Mouse (Mus musculus): ENCODE data around the gene Nufip1.
"Not testable (repeated sequence)": the region's sequence is repeated elsewhere in the genome, so short reads cannot be mapped to it uniquely, and the experiment has no call there.

The Nufip1 gene

DNA sequence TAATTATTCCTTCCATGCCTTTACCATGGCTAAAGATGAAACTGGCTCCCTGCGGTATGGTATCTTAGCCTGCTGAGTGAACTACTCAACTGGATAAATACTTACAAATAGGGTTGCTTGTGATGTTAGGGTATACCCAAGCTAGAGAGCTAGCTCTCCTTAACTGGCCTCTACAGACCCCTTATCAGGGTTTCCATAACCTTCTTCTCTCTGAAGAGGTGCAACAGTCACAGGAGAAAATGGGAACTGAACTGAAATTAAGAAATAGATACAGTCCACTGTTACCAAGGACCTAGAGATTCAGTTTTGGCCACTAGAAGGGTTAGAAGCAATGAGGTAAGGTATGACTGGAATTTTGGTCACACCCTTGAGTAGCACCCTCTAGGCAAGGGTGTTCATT lies 34.6 kb downstream of the Nufip1 start:
- no peak for DNase-seq (ENCODE audit: low read depth)

DNA sequence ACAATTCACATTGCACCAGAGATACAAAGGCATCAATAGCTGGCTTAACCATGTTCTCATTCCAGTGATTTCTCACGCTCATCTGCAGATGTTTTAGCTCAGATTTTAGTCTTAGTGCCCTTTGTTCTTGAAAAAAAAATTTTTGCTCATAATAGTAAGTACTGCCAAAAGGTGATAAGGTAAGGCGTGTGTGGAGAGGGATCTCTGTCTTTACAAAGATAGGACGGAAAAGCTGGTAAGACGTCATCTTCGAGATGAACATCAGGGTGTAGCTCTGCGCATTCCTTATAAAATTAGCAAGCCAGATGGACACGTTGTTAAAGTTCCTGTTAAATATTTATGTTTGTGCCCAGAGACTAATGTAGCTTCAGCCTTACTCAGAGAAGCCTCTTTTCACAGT lies 35.2 kb downstream of the Nufip1 start:
- DNase-seq (ENCODE audit: low read depth) = peak; percentile 50

DNA sequence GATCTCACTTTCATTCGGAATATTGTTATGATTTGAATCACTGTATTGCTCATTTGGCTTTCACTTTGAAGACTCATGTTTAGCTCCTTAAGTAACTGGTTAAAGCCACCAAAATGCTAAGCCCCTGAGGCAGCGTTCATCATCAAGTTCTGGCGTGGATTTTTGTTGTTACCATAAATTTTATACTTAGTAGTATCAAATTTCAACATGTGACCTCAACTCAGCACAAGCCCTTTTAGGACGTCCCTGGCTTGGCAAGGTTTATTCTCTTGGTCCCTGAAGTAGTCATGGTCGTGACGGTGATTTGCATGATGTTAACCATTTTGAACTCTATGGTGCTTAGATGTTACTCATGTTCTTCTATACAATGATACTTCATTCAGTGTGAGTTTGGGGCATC lies 36.4 kb downstream of the Nufip1 start:
- no peak for DNase-seq (ENCODE audit: low read depth)

DNA sequence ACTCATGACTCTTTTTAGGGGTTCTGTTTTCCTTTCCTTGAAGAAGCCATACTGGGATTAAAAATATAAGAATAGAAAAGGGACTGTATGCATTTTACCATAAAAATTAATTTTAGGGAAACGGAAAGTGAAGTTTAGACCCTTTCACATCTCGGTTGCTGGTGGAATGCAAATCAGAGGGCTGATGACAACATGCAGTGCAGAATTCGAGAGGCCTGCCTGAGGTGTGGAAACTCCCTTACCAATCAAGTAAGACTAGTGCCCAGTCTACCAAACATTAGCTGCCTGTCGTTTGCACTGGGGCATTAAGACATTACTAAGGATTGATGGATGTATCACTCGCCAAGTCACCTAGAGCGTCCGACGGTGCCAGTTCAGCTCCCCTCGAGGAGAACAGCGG lies 37.6 kb downstream of the Nufip1 start:
- no peak for DNase-seq (ENCODE audit: low read depth)

DNA sequence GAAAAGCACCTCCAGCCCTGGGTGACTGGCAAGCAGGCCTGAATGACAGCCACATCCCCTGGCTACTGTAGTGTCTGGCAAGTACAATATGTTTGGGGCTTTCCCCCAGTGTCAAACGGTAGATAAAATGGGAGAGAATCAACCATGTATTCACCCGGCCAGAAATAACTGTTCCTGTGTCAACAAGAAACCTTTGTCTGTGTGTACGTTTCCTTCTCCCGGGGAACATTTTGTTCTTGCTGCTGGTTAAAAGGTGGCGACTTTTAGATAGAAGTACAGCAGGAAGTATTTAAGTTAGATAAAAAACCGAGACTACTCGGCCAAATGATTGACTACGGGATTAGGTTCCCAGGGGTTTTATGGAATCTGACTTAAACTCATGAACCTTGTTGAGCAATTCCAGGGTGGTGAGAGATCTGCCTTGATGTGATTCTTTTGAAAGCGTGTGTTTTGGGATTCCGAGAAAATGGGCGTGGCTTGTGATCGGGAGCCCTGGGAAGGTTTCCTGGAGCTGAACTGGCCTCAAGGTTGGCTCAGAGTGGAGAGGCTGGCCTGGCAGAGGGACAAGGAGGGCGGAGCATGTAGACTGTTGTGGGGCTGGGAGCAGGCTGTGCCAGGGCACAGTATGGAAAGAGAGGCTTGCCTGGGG lies 39.0 kb downstream of the Nufip1 start:
- DNase-seq (ENCODE audit: low read depth) = peak; percentile 74

DNA sequence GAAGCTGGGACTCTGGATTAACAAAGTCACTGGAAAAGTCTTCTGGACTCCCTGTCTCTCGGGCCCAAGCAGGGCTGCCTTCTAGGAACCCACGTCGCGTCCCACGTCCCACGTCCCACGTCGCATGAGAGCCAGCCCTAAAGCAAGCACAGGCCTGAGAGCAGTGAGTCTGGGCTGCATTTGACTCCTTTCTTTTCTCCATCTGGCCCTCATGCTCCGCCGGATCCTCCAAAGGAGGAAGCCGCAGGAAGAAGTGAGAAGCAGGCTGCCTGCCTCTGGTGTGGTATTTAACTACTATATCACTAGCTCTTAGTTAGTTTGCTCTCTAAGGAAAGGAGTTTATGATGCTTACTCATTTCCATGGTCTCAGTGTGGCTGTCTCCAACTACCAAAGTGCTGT lies 39.8 kb downstream of the Nufip1 start:
- DNase-seq (ENCODE audit: low read depth) = no peak

DNA sequence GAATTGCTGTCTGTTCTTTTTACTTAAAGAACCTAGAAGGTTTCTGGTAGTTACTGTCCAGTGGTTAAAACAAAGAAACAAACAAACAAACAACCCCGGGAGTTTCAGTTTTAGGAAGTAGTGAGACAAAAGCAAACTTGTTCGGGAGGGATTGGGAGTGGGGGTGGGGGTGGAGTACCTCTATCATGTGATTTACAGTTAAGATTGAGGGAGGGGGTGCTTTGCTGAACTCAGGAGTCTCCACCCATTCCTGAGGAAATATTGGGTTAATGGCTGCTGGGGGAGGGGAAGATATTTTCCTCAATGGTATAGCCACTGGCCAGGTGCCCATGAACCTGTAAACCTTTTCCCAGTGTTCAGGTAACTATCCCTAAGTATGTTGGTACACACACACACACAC lies 40.3 kb downstream of the Nufip1 start:
- no peak for DNase-seq (ENCODE audit: low read depth)

DNA sequence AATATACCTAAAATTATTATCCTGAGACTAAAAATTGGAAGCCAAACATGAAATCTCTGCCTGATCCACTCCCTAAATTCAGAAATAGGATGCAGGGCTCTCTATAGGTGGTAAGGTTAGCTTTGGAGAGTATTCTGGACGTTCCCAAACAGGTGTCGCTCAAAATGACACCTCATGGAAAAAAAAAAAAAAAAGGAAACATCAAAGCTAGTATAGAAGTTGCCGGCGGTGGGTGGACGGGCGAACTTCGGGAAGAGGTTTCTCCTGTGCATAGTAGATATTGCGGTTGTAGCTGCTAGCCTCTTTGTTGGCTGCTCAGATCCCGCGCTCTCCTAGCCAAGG lies 41.1 kb downstream of the Nufip1 start:
- DNase-seq (ENCODE audit: low read depth) = no peak

DNA sequence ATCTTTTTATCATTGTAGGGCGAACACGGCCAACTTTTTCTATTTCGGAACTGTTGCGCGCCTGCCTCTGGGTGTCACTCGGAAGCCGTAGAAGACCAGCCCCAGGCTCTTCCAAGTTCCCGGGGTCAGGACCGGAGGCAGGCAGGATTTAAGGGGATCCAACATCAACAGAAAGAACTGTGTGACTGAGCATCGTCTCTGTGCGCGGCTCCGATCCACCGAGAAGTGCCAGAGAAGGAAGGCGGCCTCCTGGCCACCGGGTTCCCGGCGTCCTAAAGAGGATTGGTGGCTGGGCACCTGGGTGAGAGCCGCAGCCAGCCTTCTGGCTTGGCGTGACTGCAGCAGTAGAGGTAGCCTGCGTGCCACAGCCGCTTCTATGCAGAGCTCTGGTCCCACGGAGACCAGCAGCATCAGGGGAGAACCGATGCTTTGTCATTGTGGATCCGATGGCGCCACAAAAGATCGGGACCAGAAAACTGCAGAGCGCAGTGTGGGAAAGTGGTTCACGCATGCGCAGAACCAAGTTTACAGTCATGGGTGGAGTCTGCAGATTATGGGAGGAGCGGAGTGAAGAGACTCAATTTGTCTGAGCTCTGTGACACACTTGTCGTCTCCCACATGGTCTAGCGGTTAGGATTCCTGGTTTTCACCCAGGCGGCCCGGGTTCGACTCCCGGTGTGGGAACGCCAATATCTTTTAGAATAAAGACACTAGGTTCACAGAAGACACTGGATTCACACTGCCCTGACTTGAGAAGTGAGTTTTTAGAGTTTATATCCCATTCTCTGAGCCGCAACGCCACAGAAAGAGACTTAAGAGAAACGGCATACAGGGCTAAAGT lies 41.7 kb downstream of the Nufip1 start:
- DNase-seq (ENCODE audit: low read depth) = peak; percentile 91

DNA sequence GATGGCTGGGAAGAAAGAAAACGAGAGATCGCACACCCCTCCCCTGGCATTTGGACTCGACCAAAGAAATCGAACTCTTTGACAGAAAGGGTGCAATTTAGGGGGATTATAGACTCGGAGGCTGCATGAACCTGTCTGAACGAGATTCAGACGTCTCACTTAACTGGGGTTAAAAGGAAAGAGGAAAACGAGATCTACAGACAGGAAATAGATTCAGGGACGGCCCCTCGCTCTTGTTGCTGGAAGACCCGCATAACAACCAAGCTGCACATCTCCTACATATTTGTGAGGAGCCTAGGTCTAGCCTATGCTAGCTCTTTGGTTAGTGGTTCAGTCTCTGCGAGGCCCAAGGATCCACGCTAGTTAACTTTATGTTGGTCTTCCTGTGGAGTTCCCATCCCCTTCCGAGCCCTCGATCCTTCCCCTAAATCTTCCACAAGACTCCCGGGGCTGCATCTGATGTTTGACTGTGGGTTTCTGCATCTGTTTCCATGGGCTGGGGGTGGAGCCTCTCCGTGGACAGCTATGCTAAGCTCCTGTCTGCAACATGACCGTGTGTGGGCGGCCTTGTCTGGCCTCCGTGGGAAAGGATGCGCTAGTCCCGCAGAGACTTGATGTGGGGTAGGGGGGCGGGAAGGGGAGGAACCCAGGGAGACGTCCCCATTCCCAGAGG lies 42.4 kb downstream of the Nufip1 start:
- peak; percentile 33 for DNase-seq (ENCODE audit: low read depth)

DNA sequence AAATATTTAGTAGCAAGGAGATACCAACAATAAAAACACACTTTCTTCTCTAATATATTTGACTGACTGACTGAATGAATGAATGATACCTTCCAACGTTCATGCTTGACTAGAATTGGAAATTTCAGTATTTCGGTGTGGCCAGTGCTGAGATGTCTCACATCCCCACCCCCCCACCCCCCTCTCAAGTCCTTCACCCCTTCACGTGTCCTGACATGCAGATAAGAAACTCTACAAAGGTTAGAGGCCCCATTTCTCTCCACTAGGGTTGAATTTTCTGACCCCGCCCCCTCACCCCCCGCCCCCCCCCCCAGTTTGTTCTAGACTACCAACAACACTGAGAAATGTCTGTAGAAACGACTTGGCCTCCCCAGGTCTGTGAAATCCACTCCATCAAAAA lies 43.1 kb downstream of the Nufip1 start:
- no peak for DNase-seq (ENCODE audit: low read depth)

DNA sequence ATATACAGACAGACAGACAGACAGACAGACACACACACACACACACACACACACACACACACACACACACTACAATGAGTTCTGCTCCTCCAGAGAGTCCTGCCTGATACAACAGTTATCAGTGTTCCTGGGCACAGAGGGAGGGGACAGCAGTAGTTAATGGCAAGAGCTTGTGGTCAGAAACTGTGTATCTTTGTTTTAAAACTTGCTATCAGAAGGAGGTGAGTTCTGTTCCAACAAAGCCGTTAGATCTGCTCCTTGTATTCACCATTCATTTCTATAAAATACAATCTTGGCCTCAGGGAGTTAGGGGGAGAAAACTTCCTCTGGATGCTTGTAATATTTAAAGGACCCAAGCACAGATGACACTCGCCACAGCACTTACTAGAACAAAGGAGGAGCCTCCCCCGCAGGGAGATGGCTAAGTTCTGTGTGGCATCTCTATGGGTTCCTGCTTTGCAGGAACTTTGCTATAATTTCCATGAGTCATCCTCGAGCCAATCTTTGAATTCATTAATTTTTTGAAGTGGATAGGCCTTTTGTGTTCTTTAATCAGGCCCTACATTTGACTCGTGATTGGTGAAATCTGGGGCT lies 47.6 kb downstream of the Nufip1 start:
- no peak for DNase-seq (ENCODE audit: low read depth)

DNA sequence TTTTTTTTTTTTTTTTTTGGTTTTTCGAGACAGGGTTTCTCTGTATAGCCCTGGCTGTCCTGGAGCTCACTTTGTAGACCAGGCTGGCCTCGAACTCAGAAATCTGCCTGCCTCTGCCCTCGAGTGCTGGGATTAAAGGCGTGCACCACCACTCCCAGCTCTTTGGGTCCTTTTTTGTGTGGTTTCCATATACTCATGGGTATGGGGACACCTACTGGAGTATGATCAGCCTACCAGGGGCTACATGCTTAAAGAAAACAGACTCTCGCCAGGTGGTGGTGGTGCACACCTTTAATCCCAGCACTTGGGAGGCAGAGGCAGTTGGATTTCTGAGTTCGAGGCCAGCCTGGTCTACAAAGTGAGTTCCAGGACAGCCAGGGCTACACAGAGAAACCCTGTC lies 49.9 kb downstream of the Nufip1 start:
- not testable (repeated sequence) for DNase-seq (ENCODE audit: low read depth)

DNA sequence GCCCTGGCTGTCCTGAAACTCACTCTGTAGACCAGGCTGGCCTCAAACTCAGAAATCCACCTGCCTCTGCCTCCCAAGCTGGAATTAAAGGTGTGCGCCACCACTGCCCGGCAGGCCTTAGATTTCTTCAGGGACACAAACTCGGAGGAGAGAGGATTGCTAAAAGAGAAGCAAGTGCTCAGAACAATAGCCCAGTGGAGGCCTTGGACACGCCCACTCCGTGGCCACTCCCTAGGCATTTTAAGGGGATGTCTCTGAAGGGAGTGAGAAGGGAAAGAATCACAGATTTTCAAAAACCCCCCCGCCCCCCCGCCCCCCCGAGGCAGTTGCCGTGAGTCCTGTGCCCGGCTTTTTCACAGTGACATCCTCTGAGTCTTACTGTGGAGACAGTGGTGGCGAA lies 53.5 kb downstream of the Nufip1 start:
- DNase-seq (ENCODE audit: low read depth) = no peak

DNA sequence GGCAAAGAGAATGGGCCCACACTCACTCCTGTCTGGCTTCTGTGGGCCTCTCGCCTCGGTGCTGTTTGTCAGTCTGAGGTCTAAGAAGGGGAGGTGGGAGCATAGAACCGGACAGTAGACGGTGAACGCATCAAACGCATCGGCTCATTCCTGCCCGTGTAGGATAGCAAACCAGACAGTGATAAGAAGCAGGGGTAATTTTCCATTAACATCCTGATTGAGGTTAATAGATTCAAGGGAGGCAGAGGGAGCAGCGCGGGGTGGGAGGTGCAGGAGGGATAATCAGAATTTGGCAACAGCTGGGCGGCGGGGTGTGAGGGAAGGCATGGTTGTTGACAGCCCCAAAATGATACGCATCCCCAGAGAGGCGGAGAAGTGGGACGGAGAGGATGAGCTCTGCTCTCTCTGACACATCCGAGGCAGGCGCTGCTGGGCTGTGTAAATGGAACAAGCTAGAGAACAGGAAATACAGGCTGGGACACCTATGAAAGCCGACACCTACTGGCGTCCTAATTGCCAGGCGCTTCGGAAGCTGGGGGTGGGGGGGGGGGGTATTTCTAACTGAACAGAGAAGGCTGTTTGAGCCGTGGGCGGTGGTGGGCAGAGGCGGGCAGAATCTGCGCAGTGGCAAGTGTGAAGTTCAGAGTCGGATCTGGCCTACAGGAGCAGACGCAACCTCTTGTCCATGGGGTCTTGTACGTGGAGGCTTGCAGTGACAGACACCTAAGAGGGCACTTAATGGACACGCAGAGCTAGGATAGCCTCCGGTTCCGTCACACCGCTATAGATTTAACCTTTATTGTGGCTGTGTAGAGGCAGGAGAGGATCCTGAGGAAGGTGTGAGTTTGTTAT lies 54.4 kb downstream of the Nufip1 start:
- DNase-seq (ENCODE audit: low read depth) = no peak

DNA sequence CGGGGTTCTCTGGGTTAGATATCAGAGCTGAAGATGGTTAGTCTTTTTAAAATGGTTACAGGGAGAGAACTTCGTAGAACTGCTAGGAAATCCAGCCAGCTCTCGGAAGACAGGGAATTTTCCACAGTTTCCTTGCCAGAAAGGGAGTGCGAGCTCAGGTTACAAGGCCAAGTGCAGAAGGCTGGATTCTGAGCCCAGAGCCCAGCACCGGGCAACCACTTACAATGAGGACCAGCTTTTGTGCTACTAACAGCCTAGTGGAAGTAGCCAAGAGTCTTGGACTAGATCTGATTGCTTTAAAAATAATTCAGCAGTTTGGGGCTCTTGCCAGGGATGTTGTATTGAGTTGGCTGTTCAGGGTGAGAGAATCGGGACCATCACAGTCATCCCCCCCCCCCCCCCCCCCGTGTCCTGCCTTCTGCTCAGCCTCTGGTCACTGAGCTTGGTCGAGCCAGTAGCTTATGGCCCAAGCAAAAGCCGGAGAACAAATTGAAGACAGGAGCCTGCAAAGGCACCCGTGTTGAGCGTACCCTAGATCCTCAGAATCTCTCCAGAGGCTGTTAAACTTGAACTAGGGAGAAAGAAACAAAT lies 59.3 kb downstream of the Nufip1 start:
- no peak for DNase-seq (ENCODE audit: low read depth)

DNA sequence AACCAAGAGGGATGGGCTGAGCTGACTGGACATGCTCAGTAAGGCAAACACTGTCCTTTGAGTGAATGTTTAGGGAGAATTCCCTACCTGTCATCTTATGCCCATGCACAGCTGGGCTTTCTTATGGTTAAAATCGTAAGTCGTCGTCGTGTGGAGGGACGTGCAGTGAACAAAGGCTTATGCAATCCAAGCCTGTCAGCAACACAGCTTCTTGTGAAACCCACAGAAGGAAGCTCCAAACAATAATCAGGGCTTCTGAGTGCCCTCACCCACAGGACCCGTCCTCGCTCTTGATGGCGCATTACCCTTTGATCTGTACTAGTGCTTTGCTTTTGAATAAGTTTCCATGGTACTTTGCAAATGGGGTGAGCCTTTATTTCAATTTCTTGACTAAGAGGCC lies 60.6 kb downstream of the Nufip1 start:
- DNase-seq (ENCODE audit: low read depth) = no peak

DNA sequence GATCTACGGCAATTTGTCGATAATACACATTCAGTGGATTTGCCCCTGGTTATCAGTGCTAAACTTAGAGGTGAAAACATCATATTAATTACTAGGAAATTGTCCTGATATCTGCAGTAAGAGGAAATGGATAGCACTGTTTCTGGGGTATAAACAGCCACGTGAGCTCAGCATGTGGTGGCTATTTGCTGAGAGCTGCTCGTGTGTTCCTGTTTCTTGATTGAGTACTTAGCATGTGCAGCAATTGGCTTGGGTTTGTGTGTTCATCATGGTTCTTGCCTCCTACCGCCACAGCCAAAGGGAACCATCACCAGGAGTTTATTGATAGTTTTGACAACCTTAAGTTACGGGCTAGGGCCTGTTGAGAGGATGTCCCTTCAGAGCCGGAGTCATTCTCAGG lies 63.6 kb downstream of the Nufip1 start:
- no peak for DNase-seq (ENCODE audit: low read depth)

DNA sequence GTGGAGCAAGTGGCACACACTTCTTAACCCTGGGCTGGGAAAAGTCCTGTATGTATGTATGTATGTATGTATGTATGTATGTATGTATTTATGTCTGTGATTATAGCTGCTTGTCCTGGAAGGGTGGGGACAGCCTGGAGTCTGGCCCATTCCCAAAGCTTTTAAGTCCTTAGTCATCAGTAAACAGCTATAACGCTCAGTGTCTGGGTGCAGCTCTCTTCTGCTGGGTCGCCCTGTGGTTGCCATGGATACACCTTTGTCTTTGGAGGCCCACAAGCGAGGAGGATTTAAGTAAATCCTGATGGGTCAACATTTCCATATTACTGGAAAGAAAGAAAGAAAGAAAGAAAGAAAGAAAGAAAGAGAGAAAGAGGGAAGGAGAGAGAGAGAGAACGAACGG lies 65.1 kb downstream of the Nufip1 start:
- DNase-seq (ENCODE audit: low read depth) = no peak

DNA sequence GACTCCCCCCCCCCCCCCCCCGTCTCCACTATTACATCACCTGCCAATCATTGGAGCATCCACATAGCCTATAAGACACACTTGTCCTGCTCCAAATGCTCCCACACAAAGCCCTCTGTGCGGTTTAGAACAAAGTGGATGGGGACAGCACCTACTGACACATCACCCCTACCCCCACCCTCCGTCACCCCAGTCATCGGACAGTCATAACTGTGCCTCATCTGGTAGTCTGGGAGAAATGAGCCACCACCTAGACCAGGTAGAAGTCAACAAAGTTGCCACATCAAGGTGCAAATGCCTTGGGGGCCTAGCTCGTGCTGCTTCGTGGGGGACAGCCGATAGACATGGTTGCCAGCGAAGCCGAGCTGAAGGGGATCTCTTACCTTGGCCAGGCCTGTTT lies 66.5 kb downstream of the Nufip1 start:
- DNase-seq (ENCODE audit: low read depth) = no peak

DNA sequence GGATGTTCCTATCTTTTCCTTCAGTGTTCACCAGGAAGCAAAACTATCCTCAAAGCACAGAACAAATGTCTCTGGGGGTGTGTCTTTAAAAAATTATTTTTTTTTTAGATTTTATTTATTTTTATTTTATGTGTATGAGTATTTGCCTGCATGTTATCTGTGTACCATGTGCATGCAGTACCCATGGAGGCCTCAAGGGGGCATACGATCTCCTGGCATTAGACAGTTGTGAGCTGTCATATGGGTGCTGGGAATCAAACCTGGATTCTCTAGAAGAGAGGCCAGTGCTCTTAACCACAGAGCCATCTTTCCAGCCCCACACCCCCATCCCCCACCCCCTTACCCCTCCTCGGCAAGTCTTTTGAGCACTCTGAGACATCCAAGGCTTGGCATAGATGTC lies 67.8 kb downstream of the Nufip1 start:
- DNase-seq (ENCODE audit: low read depth) = no peak

DNA sequence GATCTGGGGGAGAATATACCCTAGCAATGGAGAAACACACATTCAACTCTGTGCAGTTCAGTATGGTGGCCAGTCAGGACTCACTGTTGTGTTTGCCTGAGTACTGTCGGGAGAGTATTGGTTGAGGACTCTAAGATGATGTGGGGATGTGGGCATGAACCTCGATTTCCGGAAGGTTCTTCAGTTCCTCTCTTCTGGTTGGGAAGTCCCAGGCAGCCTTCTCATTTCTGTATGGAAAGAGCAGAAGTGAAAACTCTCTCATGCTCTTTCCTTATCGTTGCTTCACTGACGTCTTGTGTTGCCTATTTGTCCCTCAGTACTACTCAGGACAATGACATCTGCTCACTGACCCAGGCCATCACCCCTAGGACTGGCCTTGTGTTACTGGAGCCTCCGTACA lies 68.7 kb downstream of the Nufip1 start:
- DNase-seq (ENCODE audit: low read depth) = no peak

Data from c-Kit-positive CD71-positive TER-119-negative erythroid progenitor cells, embryonic 14.5 days (primary cell).